Mouse (Mus musculus) hindbrain, postnatal 0 days (tissue): ENCODE measurements around the gene Card6. TPM values are rescaled to one million over a fixed set of nuclear protein-coding genes. Genes with fewer than 3 reads are reported as not detected.
A peak's percentile ranks its signal among the peaks of the same experiment; 100 is the strongest.

ENCODE experiments used
- ATAC-seq: fragments of 200-750 bp; cut with Nextera tagmentation; 2 replicates; pipeline ENCODE4 v1.8.0; 2017; ENCODE audit warnings: mild to moderate bottlenecking, moderate TSS enrichment, moderate library complexity
- DNase-seq: peaks from one replicate; pipeline ENCODE4 v3.0.0-alpha.2; 2015; ENCODE audit warnings: low spot score
- H3K27ac ChIP-seq: fragments of 300-500 bp; sonication (generic); 2 replicates; pipeline ENCODE4 v1.5.1; 2014; ENCODE audit warnings: mild to moderate bottlenecking
- H3K27me3 ChIP-seq: fragments of 300-500 bp; sonication (generic); 2 replicates; pipeline ENCODE4 v1.6.1; 2014; ENCODE audit warnings: low read length, mixed read lengths; ENCODE audit not compliant: insufficient read depth
- H3K36me3 ChIP-seq: fragments of 300-500 bp; sonication (generic); 2 replicates; pipeline ENCODE4 v1.6.1; 2014; ENCODE audit warnings: low read length, mixed read lengths; ENCODE audit not compliant: insufficient read depth
- H3K4me1 ChIP-seq: fragments of 300-500 bp; sonication (generic); 2 replicates; pipeline ENCODE4 v1.6.1; 2014; ENCODE audit warnings: antibody characterized with exemption, low read length, mixed read lengths; ENCODE audit not compliant: insufficient read depth
- H3K4me2 ChIP-seq: fragments of 300-500 bp; sonication (generic); 2 replicates; pipeline ENCODE4 v1.6.1; 2014; ENCODE audit warnings: low read depth, mild to moderate bottlenecking, low read length, moderate library complexity, mixed read lengths
- H3K4me3 ChIP-seq: fragments of 300-500 bp; sonication (generic); 2 replicates; pipeline ENCODE4 v1.5.1; 2014; ENCODE audit warnings: low read length
- H3K9ac ChIP-seq: fragments of 300-500 bp; sonication (generic); replicated peaks from 2 replicates; pipeline ENCODE4 v1.6.1; 2014; ENCODE audit warnings: mild to moderate bottlenecking, low read length, moderate library complexity, mixed read lengths
- H3K9me3 ChIP-seq: fragments of 300-500 bp; sonication (generic); 2 replicates; pipeline ENCODE4 v1.6.1; 2016; ENCODE audit warnings: low read length, mixed read lengths
- CTCF ChIP-seq: IDR thresholded peaks from 2 replicates; pipeline ENCODE4 v1.5.1; 2016; ENCODE audit warnings: antibody characterized with exemption, control low read depth, low read depth
- WGBS: fragments of 180-500 bp; shearing (Covaris S2); extraction: QIAGEN DNeasy Blood & Tissue Kit; methylation state at CpG from one replicate; pipeline ENCODE4 v1.1.7; 2014; 5-methylcytosine and 5-hydroxymethylcytosine counted together
- polyA plus RNA-seq: library from polyadenylated mRNA; unstranded; fragments of >200 nt; fragmentation: Nextera tagmentation; extraction: Ambion mirVana; gene quantifications from 2 replicates; pipeline ENCODE4 v1.2.1, GENCODE M21; 2015
- total RNA-seq: library from RNA; depleted of rRNA; stranded (reverse); fragments of >200 nt; gene quantifications from 2 replicates; pipeline ENCODE4 v1.2.3, GENCODE M21; 2014

The Card6 gene
- total and polyA plus RNA-seq, 2 experiments from 2014 or later = 0.16 to 0.23 TPM

DNA sequence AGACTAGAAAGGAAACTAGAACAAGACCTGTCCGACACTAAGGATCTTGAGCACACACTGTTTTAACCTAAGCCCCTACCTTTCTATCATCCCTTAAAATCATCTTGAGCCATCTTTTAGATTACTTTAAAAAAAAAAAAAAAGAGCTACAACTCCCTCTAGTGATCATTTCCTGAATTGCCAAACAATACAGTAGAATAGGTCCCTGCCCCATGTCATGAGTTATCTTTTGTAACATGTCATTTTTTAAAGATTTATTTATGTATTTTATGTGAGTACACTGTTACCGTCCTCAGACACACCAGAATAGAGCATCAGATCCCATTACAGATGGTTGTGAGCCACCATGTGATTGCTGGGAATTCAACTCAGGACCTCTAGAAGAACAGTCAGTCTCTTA is 2.0 kb downstream of the Card6 start:
- Histone ChIP-seq H3K4me1 (no peaks in the 10 kb centered on the region), H3K36me3 (no peaks in the 10 kb centered on the region), H3K4me2 (no peak overlapping the region), H3K9me3 (no peaks in the 10 kb centered on the region), H3K27ac (no peak overlapping the region), H3K9ac (no peak overlapping the region), H3K4me3 (no peak overlapping the region), H3K27me3 (no peaks in the 10 kb centered on the region)
- WGBS = 48% methylated on average over 2 of the region's 2 CpGs
- ATAC-seq (peak; percentile 38; the same call in 1 of the 2 replicates), DNase-seq (peak; percentile 59)
- TF ChIP-seq CTCF = peak; percentile 59

GRCm38 (mm10) chr15:5105891-5106290 is 2.4 kb downstream of the Card6 start:
- 80% methylated on average over 6 of the region's 6 CpGs for WGBS
- DNase-seq (no peak), ATAC-seq (peak; percentile 24; the same call in 1 of the 2 replicates)
- Histone ChIP-seq H3K27me3 (no peaks in the 10 kb centered on the region), H3K4me3 (no peak overlapping the region), H3K4me2 (no peak overlapping the region), H3K9ac (no peak overlapping the region), H3K9me3 (no peaks in the 10 kb centered on the region), H3K27ac (no peak overlapping the region), H3K4me1 (no peaks in the 10 kb centered on the region), H3K36me3 (no peaks in the 10 kb centered on the region)
- no peak for TF ChIP-seq CTCF

DNA sequence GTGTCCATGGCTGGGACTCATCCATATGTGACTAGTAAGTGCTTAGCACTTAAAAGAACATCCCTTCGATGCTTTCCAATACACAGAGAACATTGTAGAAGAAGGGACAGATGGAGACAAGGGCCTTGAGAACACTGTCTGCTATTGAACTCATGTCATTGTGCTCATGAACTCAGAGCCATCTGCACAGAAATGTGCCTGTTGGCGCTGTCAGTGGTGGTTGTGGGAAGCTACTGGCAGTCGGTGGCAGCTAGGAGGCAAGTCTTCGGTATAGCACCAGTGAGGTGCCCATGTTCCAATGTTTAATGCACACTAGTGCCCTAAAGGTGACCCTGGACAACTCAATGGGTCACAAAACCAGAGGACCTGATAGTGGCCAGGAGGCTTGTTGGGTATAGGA is 6.0 kb downstream of the Card6 start:
- no peak overlapping the region for H3K4me2 ChIP-seq
- H3K9me3 ChIP-seq = no peaks in the 10 kb centered on the region
- no peak for DNase-seq
- no peaks in the 10 kb centered on the region for H3K36me3 ChIP-seq
- H3K4me1 ChIP-seq = no peaks in the 10 kb centered on the region
- WGBS = 95% methylated on average over 4 of the region's 4 CpGs
- H3K4me3 ChIP-seq = no peak overlapping the region
- TF ChIP-seq CTCF = no peak
- no peaks in the 10 kb centered on the region for H3K27me3 ChIP-seq
- ATAC-seq = no peak
- no peak overlapping the region for H3K9ac ChIP-seq
- no peak overlapping the region for H3K27ac ChIP-seq

DNA sequence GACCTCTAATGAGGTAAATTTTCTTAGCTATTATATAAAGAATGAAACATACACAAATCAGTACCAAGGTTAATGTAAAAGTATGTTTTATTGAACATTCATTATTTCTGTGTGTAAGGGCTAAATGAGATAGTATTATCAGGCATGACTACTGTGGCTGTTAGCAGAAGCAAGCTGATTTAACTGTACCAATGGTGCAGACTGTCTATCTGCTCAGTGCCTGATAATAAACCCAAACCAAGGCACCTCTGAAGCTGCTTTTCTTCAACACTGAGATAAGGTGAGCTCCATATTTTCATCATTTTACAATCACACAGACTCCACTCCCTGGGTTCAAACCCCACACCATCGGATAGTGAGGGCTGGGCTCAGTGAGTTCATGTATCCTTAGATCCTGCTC is 11.0 kb downstream of the Card6 start:
- no peak for DNase-seq
- Histone ChIP-seq H3K4me1 (no peaks in the 10 kb centered on the region), H3K4me2 (no peak overlapping the region), H3K36me3 (no peaks in the 10 kb centered on the region), H3K9me3 (no peaks in the 10 kb centered on the region), H3K27me3 (no peaks in the 10 kb centered on the region), H3K9ac (no peak overlapping the region), H3K4me3 (no peak overlapping the region), H3K27ac (no peak overlapping the region)
- no peak for ATAC-seq
- WGBS = 96% methylated on average over 1 of the region's 1 CpGs
- no peak for TF ChIP-seq CTCF

DNA sequence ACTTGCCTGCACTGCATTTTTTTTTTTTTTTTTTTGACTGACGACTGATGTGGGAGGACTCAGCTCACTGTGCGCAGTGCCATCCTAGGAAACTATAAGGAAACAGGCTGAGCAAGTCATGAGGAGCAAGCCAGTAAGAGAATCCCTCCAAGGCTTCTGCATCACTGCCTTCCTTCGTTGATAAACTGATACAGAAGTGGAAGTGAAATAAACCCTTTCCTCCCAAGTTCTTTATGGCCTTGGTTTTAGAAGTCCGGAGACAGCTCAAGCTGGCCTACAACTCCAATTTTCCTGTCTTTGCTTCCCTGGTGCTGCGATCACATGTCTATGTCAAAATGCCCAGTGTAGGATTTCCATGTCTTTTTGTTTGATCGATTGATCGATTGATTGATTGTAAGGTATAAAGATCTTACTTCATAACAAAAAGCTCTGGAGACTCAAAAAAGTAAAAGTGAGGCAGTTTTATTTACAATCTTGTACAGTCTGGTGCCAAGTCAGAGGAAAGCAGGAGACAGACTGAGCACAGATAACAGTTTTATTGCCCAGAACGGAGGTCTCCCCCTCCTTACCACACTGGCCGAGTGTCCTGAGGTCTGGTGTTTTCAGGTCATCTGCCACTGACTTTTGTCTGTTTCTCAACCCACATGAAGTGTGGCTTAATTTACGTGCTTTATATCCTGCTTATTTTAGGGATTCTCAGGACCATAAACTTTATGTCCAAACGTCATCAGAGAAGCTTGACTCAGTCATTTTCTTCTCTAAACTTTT is 12.6 kb downstream of the Card6 start:
- Histone ChIP-seq H3K27me3 (no peaks in the 10 kb centered on the region), H3K4me3 (no peak overlapping the region), H3K9me3 (no peaks in the 10 kb centered on the region), H3K27ac (no peak overlapping the region), H3K4me1 (no peaks in the 10 kb centered on the region), H3K36me3 (no peaks in the 10 kb centered on the region), H3K4me2 (no peak overlapping the region), H3K9ac (no peak overlapping the region)
- WGBS = 90% methylated on average over 11 of the region's 11 CpGs
- ATAC-seq (no peak), DNase-seq (no peak)
- no peak for TF ChIP-seq CTCF

DNA sequence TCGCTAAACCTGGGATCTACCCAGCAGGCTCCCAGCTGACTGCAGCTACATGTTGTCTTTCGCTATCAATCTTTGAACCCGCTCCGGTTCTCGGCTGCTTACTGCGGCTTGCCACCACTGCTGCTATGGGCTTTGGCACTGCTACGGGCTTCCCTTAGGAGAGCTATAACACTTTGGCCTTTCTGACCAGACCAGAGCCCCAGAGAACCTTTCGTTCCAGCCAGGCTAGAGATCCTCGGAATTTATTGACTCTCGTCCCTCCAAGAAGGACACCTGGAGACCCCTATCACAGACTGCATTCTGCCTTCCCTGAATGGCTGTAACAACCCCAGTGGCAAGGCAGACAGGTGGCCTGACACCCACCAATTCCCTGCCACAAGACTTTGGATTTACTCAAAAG is 18.2 kb downstream of the Card6 start:
- 94% methylated on average over 10 of the region's 10 CpGs for WGBS
- no peak for ATAC-seq
- H3K4me1 ChIP-seq = no peaks in the 10 kb centered on the region
- H3K9ac ChIP-seq = no peak overlapping the region
- no peaks in the 10 kb centered on the region for H3K27me3 ChIP-seq
- no peaks in the 10 kb centered on the region for H3K9me3 ChIP-seq
- no peak overlapping the region for H3K4me2 ChIP-seq
- H3K27ac ChIP-seq = no peak overlapping the region
- H3K4me3 ChIP-seq = no peak overlapping the region
- DNase-seq = no peak
- no peaks in the 10 kb centered on the region for H3K36me3 ChIP-seq
- TF ChIP-seq CTCF = no peak

DNA sequence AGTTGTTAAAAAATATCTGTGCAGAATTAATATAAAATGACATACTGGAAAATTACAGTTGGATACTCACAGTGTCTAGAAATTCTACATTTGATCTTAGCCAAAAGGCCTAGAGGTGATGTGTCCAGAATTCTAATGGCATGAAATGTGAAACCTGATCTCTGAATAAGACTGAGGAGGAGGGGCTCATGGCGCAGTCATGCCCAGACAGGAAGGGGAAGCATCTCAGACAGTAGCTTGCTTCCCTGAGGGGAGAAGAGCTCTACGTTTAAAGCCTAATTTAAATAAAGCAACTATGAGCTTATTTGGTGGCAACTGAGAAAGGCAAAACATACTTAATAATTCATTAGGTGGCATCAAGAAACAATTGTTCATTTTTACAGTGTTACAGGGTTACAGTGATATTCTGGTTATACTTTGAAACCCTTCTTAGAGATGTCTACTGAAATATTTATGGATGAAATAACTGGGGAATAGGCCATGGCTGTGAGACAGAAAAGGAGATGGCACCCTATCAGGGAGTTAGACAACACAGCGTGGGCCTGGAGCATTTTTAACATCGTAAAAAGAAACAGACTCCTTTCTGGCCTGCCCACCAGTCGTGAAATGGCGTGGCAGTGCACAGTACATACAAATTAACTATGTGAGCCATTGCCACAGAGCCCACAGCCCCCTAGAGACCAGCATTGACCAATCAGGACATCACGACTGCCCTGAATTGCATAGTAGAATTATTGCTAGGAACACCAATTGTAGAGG is 19.3 kb downstream of the Card6 start:
- Histone ChIP-seq H3K4me1 (no peaks in the 10 kb centered on the region), H3K36me3 (no peaks in the 10 kb centered on the region), H3K27me3 (no peaks in the 10 kb centered on the region), H3K27ac (no peak overlapping the region), H3K9me3 (no peaks in the 10 kb centered on the region), H3K9ac (no peak overlapping the region), H3K4me2 (no peak overlapping the region), H3K4me3 (no peak overlapping the region)
- 53% methylated on average over 7 of the region's 7 CpGs for WGBS
- peak; percentile 15 for DNase-seq
- peak; percentile 83 for ATAC-seq
- no peak for TF ChIP-seq CTCF
